Mouse (Mus musculus) activated CD4-positive, CD25-positive, alpha-beta regulatory T cell, adult 9 weeks (primary cell): ENCODE results near the gene Cdc16. TPM values are rescaled to one million over a fixed set of nuclear protein-coding genes. Genes with fewer than 3 reads are reported as not detected.

Source experiments
- polyA plus RNA-seq: library from polyadenylated mRNA; unstranded; fragments of 100-300 nt; shearing (Covaris generic); gene quantifications from one replicate; pipeline ENCODE4 v1.2.1, GENCODE M21; 2017

Cdc16 gene
- polyA plus RNA-seq, result 28.8 TPM

DNA sequence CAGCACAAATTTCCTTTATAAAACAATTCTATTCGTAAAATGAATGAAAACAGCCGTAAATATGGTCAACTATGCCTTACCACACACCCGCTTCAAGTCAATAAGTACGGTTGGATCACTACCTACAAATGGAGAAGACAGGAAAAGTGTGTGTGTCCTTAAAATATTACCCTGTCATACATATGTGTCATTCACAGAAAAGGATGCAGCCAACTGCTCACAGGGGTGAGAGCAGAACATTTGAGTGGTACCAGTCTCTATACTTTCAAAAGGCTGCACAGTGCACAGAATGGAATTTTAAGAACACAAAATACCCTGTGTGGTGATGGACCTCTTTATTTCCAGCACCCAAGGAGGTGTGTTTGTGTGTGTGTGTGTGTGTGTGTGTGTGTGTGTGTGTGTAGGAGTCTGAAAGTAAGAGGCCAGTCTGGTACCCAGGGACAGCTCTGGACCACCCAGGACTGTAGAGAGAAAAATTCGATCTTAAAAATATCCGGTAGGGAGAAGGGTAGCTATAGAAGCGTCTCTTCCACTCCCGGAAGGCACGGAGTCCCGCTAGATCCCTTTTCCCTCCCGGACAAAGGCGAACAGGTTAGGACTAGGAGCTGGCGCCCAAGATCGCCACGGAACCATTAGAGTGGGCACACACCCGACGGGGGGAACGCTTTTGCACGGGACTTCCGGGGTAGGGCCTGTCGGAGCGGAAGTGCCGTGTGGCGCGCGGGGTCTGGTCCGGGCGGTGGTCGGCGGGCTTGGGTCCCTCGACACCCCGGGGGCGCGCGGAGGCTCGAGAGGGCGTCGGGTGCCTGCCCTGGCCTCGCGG, at the start of gene Cdc16:
Gene Cdc16 (plus strand): TSS at position 695 of the 823 bp plus-strand sequence.

DNA sequence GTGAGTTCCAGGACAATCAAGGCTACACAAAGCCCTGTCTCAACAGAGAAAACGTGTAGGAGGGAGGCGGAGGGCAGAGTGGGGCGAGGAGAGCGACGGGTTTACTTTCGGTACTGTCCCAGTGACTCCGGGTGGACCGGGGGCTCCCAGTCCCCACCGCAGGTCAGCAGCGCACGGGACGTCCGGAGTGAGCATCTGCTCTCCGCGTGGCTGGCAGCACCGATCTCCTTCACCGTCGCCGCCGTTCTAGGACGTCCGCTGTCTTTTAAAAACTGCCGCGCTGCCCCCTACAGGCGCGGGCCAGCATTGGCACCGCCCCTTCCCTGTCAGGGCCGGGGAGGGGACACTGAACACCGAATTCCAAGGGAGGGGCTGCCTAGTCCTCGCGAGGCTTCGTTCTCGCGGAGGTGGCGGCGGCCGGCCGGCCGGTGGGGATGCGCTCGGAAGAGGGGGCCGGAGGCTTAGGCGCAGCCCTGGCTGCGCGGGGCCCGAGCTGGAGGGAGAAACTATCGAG, 27.8 kb downstream of the Cdc16 start, which contains the start of gene Upf3a:
Gene Upf3a (plus strand): TSS at position 366 of the 514 bp plus-strand sequence.

Other genes with a start within 250 kb of the Cdc16 start
- gene 1700029H14Rik, start 195.2 kb upstream of the Cdc16 start, polyA plus RNA-seq, result not detected
- gene Rasa3, start 80.1 kb upstream of the Cdc16 start, polyA plus RNA-seq, result 208 TPM
- not detected for gene Cfap97d2, start 51.8 kb upstream of the Cdc16 start, polyA plus RNA-seq
- gene Upf3a, start 27.9 kb downstream of the Cdc16 start, polyA plus RNA-seq, result 30.8 TPM
- 0.09 TPM for gene AF366264, start 80.7 kb downstream of the Cdc16 start, polyA plus RNA-seq
- 42.5 TPM for gene Champ1, start 112.0 kb downstream of the Cdc16 start, polyA plus RNA-seq
- gene Coprs, start 132.6 kb downstream of the Cdc16 start, polyA plus RNA-seq, result 0.92 TPM